Mouse (Mus musculus) retina, postnatal 1 day (tissue): ENCODE results near the gene Adgrl3.

Source experiments
- DNase-seq: peaks from one replicate; pipeline ENCODE4 v3.0.0-alpha.2; 2012

The Adgrl3 gene

GRCm38 (mm10) chr5:81269689-81270088 lies 249.8 kb downstream of the Adgrl3 start:
- DNase-seq, result no peak

GRCm38 (mm10) chr5:81275346-81276047 lies 255.6 kb downstream of the Adgrl3 start:
- DNase-seq, result no peak

GRCm38 (mm10) chr5:81279246-81279645 lies 259.3 kb downstream of the Adgrl3 start:
- no peak for DNase-seq

GRCm38 (mm10) chr5:81285643-81286042 lies 265.7 kb downstream of the Adgrl3 start:
- DNase-seq, result no peak

DNA sequence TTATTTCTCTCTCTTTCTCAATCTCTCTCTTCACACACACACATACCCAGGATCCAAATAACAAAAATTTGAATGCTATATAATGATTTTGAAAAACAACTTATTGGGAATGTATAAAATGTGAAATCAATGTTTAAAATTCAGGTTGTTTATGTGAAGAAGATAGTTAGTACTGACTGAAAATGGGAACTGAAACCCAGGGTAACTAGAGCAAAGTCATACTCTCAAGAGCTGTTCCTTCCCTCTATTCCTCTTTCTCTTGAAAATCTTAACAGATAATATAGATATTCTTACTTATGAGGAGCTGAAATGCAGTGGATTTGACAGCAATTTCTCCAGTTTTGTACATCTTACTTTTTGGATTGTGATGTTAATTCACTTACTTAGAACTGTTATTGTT lies 281.9 kb downstream of the Adgrl3 start:
- DNase-seq, result no peak

- no peak for DNase-seq
Measured at GRCm38 (mm10) chr5:81317406-81318112, 297.6 kb downstream of the Adgrl3 start.

DNA sequence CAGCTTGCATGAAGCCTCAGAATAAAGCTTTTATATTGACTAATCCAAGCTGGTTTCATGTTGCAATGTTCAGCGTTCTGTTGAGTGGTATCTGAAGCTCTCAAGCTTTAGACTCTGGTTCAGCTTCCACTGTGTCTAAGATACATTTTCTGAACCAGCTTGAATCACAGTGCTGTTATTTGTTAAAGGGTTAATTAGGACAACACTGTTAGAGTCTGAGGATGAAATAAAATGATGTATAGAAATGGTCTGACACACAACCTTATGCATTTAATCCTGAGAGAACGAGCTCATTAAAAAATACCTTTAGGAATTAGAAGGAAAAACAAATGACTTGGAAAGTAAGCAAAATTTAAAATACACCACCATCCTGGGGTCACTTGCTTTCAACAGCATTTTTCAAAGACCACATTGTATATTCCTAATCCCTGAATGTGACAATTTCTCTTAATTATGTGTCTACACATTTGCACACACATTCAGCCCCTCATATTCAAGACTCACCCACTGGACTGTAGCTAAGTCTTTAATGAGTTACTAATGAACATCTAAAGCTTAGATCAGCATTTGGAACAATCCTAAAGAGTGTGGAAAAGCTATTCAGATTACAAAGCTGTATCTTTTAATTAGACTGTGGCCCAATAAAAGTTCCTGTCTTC lies 301.5 kb downstream of the Adgrl3 start:
- peak; percentile 75 for DNase-seq

- DNase-seq, result no peak
Measured at GRCm38 (mm10) chr5:81322064-81322463, 302.1 kb downstream of the Adgrl3 start.

- DNase-seq, result no peak
Measured at GRCm38 (mm10) chr5:81326916-81327315, 307.0 kb downstream of the Adgrl3 start.

- no peak for DNase-seq
Measured at GRCm38 (mm10) chr5:81327392-81327791, 307.5 kb downstream of the Adgrl3 start.

GRCm38 (mm10) chr5:81329571-81329971 lies 309.6 kb downstream of the Adgrl3 start:
- DNase-seq, result peak; percentile 17

GRCm38 (mm10) chr5:81344330-81344729 lies 324.4 kb downstream of the Adgrl3 start:
- peak; percentile 49 for DNase-seq

DNA sequence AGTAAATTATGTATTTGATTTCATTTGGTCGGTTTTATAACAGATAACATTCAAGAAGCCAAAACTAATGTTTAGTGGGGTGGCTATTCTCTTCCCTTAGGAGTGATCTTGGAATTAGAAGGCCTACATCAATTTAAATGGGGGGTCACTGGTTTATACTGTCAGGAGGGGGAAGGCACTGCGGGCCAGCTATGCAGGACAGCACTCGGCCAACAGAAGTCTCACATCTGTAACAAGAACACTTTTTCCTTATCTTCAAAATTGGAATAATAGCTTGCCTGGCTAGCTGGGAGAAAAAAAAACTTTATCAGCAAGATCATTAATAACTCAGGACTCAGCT lies 325.1 kb downstream of the Adgrl3 start:
- no peak for DNase-seq

- peak; percentile 36 for DNase-seq
Measured at GRCm38 (mm10) chr5:81345436-81346131, 325.6 kb downstream of the Adgrl3 start.

GRCm38 (mm10) chr5:81347571-81347970 lies 327.6 kb downstream of the Adgrl3 start:
- DNase-seq, result no peak

DNA sequence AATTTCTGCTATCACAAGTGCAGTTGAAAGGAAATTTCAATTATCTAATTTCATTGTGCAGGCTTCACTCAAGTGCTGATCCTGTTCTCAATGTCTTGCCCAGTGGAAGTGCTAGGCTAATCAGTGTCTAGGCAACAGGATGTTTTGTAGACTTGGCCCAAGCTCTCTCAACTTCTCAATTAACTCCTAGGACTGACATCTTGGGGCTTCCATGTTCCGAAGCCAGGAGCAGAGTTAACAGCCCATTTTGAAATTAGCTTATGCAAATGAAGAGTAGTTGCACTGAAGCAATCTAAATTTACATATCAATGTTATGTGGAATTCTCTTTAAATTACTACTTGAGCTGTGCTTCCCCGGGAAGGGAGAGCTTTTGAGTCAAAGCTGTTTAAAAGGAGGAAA lies 339.6 kb downstream of the Adgrl3 start:
- no peak for DNase-seq

DNA sequence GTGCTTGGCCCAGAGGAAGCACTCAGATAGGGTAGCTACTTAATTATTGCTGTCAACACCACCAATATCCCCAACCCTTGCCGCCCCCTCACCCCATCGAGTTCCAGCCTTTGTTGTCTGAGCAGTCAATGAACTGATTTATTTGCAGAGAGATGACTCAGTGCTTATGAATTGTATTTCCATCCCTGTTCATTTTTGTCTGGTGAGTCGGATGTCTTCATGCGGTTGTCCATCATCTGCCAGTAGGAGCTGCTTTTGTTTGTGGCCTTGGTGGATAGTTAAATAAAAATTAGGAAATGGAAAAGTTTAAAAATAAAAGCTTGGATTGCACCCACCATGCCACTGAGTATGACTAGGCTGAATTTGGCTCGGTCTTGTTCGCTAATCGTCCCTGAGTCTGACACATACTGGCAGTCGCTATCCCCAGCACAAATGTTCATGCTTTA lies 344.3 kb downstream of the Adgrl3 start:
- DNase-seq, result no peak

DNA sequence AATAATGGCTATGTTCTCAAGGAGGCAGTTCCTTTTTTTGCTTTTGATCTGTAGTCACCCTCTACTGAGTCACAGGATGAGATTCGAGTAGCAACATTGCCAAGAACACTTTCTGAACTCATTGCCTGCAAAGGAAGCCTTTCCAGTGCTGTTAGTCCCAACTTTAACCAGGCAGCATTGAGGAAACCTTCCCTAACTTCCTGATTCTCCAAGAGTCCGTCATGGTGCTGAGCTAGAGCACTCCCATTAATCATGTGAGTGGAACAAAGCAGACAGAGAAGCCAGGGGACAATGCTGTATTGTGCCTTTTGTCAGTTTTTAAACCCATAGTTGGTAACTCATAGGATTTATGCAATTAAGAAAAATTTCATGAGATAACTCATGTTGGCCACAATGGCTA lies 345.3 kb downstream of the Adgrl3 start:
- DNase-seq, result no peak

DNA sequence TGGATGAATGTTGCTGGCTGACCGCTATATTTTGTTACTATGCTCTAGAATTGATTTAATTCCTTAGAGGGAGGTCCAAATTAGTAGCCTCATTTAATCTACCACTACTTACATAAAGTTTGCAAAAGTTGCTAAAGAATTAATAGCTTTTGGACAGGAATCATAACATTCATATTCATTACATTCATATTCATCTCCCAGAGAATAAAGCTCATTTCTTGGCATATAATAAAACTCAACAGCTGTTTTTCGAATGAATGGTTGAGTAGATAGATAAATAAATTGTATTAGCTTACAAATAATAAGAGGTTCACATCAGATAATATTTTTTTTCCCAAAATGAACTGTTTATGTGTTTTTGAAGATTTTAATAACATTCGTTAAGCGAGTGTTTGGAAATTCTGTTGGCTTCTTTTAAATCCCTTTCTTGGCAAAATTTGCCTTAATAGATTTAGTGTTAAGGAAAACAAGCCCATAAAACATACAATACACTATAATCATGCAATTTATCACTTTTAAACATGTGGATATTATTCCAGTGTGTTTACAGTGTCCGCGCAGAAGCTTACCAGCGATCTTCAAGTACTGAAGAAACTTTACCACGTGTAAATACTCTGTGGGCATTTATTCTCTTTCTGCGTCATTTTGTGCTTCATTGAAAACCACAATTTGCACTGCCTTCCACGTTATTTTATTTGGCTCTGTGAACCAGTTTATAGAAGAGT lies 350.4 kb downstream of the Adgrl3 start:
- no peak for DNase-seq

DNA sequence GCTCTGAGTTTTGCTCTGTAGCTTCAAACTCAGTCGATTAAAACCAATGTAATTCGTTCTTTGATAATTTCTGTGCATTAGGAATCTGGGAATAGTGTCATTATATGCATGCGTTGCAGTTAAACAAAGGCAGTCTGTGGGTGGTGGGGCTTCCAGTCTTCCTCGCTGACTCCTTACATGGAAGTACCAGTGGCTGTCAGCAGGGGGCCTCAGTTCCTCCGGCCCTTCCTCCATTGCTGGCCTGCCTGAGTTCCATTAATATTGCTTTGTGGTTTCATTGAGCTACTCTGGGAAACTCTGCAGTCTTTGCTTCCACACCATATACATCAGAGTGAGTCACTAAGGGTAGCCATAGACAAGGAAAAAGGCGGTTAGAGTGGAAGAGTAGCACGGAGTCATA lies 356.1 kb downstream of the Adgrl3 start:
- no peak for DNase-seq

GRCm38 (mm10) chr5:81405582-81406143 lies 385.7 kb downstream of the Adgrl3 start:
- no peak for DNase-seq

- no peak for DNase-seq
Measured at GRCm38 (mm10) chr5:81417326-81417725, 397.4 kb downstream of the Adgrl3 start.
